Mouse (Mus musculus): Measurements from ENCODE around the gene Srp9. TPM values are rescaled to one million over a fixed set of nuclear protein-coding genes. Genes with fewer than 3 reads are reported as not detected.

The Srp9 gene
- polyA plus RNA-seq, 1 experiment from 2014 or later, result 113 TPM

DNA sequence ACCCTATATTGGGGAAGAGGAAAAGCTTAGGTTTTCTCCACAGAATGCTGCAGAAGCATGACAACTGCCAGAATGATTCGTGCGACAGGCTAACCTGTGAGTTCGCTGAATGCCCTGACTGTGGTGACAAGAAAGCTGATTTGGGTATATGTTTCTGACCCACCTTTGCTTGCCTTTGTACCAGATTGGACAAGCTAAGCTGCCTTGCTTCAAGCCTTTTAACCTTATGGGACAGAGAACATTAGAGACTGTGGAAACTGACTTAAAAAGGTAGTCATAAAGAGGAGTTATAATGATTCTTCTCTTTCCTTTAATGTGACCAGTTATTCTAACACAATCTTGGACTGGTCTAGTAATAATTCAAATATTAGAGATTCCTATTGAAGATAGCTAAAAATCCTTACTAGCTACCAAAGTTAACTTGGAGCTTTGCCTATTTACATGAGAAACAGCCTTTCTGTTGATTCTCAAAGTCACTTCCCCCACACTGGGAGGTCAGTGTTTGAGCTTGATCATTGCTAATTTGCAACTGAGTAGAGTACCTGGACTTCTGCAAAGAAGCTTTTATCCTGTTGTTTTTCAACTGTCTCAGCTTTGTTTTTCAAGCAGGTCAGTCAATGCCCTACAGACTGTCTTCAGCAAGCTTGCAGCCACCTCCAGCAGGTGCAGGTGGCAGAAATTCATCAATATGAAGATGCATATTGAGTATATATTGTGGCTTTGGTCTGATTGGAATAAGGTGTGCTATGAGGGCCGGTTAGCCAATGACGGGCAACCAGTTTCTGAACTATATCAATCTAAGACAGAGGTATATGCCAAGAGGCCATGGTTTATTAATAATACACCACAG is 57.1 kb downstream of the Srp9 start:
- Histone ChIP-seq H3K4me1 (ENCODE audit: control insufficient read depth in 2 of 2, insufficient read depth in 2 of 2, low read length in 2 of 2) (no peaks in the 10 kb centered on the region), H3K9me3 (ENCODE audit: control insufficient read depth, low read length) (no peaks in the 10 kb centered on the region), H3K27me3 (ENCODE audit: control insufficient read depth, insufficient read depth, low read length) (no peaks in the 10 kb centered on the region), H3K4me2 (ENCODE audit: low read length) (no peak overlapping the region), H3K9ac (ENCODE audit: low read length) (no peak overlapping the region), H3K4me3 (ENCODE audit: control insufficient read depth in 1 of 2, insufficient read depth in 1 of 2, low read depth in 1 of 2, low read length in 2 of 2) (no peak overlapping the region), H3K36me3 (ENCODE audit: control insufficient read depth, insufficient read depth, low read length) (no peaks in the 10 kb centered on the region), H3K27ac (replicated peaks in 1 of 2; ENCODE audit: control insufficient read depth in 1 of 2, insufficient read depth in 1 of 2, low read depth in 2 of 2, low read length in 2 of 2) (no peak overlapping the region)
- no peak for ATAC-seq (ENCODE audit: insufficient number of reproducible peaks, insufficient read depth, low FRiP score, low read depth)
- 64% methylated on average over 5 of the region's 5 CpGs for WGBS

Other genes with a start within 250 kb of the Srp9 start
- gene Enah, start 104.7 kb upstream of the Srp9 start, polyA plus RNA-seq (2014; fragmentation: Nextera tagmentation; extraction: Ambion mirVana), result 26.1 and 28.2 TPM in 2 replicates
- gene Vmn1r1, start 39.7 kb downstream of the Srp9 start, polyA plus RNA-seq (2014; fragmentation: Nextera tagmentation; extraction: Ambion mirVana), result not detected in 2 replicates
- 183 and 195 TPM in 2 replicates for gene Degs1, start 158.1 kb downstream of the Srp9 start, polyA plus RNA-seq (2014; fragmentation: Nextera tagmentation; extraction: Ambion mirVana)
- gene Fbxo28, start 216.9 kb downstream of the Srp9 start, polyA plus RNA-seq (2014; fragmentation: Nextera tagmentation; extraction: Ambion mirVana), result 17.2 and 18.4 TPM in 2 replicates